Mouse (Mus musculus): ENCODE measurements around the gene Ap3m1. TPM values are rescaled to one million over a fixed set of nuclear protein-coding genes. Genes with fewer than 3 reads are reported as not detected.

Ap3m1 gene
- total RNA-seq, 1 experiment from 2014 or later, result 45.5 TPM

Other genes with a start within 250 kb of the Ap3m1 start
- 2.3 and 2.4 TPM in 2 replicates for gene Plau, start 215.8 kb downstream of the Ap3m1 start, total RNA-seq (2017)
- gene Vcl, start 123.1 kb downstream of the Ap3m1 start, total RNA-seq (2017), result 34.2 and 38.8 TPM in 2 replicates
- 55.9 and 67.7 TPM in 2 replicates for gene Adk, start 66 bp upstream of the Ap3m1 start, total RNA-seq (2017)